Mouse (Mus musculus): ENCODE data around the gene BC051665. TPM values are rescaled to one million over a fixed set of nuclear protein-coding genes. Genes with fewer than 3 reads are reported as not detected.

The BC051665 gene
- polyA plus RNA-seq, 1 experiment from 2014 or later, result not detected

DNA sequence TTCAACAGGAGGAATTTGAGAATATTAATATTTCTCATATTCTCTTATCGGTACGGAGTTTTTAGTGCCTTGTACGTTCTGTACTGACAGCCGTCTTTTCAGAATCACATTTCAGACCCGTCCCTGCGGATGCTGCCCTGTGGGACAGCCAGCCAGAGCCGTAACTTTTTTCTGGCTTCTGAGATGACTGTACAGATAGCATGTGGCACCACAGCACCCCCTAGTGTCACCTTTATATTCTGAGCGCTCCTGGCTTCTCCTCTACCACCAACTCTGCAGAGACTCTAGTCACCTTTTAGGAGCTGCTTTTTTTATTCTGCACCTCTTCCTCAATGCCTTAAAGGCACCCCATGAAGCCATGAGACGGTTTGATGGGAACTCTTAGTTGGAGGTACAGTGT, 47.7 kb downstream of the BC051665 start:
- H3K4me1 ChIP-seq (ENCODE audit: control insufficient read depth, insufficient read depth, low read length), result peaks cover 4% of the 10 kb centered on the region
- peak; percentile 95 for DNase-seq (ENCODE audit: low spot score, missing footprints)
- H3K36me3 ChIP-seq (ENCODE audit: control insufficient read depth, insufficient read depth, low read length), result peaks cover 8% of the 10 kb centered on the region
- no peak overlapping the region for H3K27ac ChIP-seq (ENCODE audit: low read depth, low read length)
- H3K27me3 ChIP-seq (ENCODE audit: control insufficient read depth, insufficient read depth, low read length), result no peaks in the 10 kb centered on the region
- H3K9ac ChIP-seq (ENCODE audit: low read length), result no peak overlapping the region
- no peaks in the 10 kb centered on the region for H3K9me3 ChIP-seq (ENCODE audit: control insufficient read depth, low read length)
- H3K4me3 ChIP-seq (ENCODE audit: low read depth, low read length), result no peak overlapping the region
- WGBS, result 24% methylated on average over 9 of the region's 9 CpGs
- H3K4me2 ChIP-seq, result no peak overlapping the region; the same call in 1 of the 2 replicates
- peak; percentile 78 for ATAC-seq (ENCODE audit: low FRiP score)

DNA sequence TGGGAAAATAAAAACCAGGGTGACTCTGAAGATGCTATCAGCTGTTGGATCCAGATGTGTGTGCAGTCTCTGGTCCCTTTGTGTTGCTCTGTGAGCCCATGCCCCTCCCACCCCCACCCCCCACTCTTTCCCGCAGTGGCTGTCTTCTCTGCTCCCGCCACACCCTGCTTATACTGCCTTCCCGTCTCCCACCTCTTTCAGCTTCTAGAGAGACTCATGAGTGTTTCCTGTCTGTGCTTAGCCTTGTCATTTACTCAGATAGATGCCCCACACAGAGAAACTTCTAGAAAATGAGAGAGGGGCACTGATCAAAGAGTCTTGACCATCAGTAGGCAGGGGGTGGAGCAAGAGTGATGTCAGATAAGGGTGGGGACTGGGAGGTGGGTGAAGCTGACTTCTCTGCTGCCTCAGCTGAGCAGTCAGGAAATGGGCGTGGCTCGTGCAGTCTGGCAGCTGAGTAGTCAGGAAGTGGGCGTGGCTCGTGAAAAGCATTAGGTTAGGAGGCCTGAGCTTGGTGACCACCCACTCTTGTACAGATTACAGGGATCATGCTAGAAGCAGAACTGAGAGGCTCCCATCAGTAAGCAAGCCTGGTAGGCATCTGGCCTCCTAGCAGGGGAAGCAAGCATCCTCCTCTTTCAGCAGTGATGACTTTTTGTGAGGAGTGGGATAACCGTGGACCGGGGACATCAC, 48.4 kb downstream of the BC051665 start:
- ATAC-seq (ENCODE audit: low FRiP score) (peak; percentile 71), DNase-seq (ENCODE audit: low spot score, missing footprints) (peak; percentile 86)
- H3K4me1 ChIP-seq (ENCODE audit: control insufficient read depth, insufficient read depth, low read length), result peaks cover 4% of the 10 kb centered on the region
- no peak overlapping the region for H3K9ac ChIP-seq (ENCODE audit: low read length)
- no peak overlapping the region; the same call in 1 of the 2 replicates for H3K4me2 ChIP-seq
- H3K27ac ChIP-seq (ENCODE audit: low read depth, low read length), result no peak overlapping the region
- no peaks in the 10 kb centered on the region for H3K9me3 ChIP-seq (ENCODE audit: control insufficient read depth, low read length)
- WGBS, result 24% methylated on average over 9 of the region's 9 CpGs
- peaks cover 8% of the 10 kb centered on the region for H3K36me3 ChIP-seq (ENCODE audit: control insufficient read depth, insufficient read depth, low read length)
- no peaks in the 10 kb centered on the region for H3K27me3 ChIP-seq (ENCODE audit: control insufficient read depth, insufficient read depth, low read length)
- H3K4me3 ChIP-seq (ENCODE audit: low read depth, low read length), result no peak overlapping the region

- H3K4me3 ChIP-seq (ENCODE audit: low read depth, low read length), result no peak overlapping the region
- 84% methylated on average over 13 of the region's 13 CpGs for WGBS
- H3K27ac ChIP-seq (ENCODE audit: low read depth, low read length), result no peak overlapping the region
- ATAC-seq (ENCODE audit: low FRiP score) (no peak), DNase-seq (ENCODE audit: low spot score, missing footprints) (peak; percentile 71)
- no peak overlapping the region for H3K4me2 ChIP-seq
- no peaks in the 10 kb centered on the region for H3K27me3 ChIP-seq (ENCODE audit: control insufficient read depth, insufficient read depth, low read length)
- no peak overlapping the region for H3K9ac ChIP-seq (ENCODE audit: low read length)
- H3K4me1 ChIP-seq (ENCODE audit: control insufficient read depth, insufficient read depth, low read length), result peaks cover 4% of the 10 kb centered on the region
- H3K36me3 ChIP-seq (ENCODE audit: control insufficient read depth, insufficient read depth, low read length), result peaks cover 8% of the 10 kb centered on the region
- no peaks in the 10 kb centered on the region for H3K9me3 ChIP-seq (ENCODE audit: control insufficient read depth, low read length)
Observed at GRCm38 (mm10) chr13:60736421-60737105, 49.6 kb downstream of the BC051665 start.

DNA sequence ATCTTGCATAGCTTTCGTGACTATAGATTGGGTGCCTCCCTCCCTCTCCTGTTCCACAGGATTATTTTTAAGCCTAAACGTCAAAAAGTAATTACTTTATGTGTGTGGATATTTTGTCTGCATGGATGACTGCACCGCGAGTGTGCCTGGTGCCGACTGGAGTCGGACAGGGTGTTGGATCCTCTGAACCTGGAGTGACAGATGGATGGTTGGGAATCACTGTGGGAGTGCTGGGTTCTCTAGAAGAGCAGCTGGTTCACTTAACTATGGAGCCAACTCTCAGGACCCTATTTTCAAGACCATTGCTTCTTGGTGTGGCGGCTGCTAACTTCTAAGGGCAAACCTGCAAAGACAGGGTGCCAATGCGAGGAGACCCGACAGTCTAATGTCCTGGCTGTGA, 50.9 kb downstream of the BC051665 start:
- DNase-seq (ENCODE audit: low spot score, missing footprints) (peak; percentile 31), ATAC-seq (ENCODE audit: low FRiP score) (no peak)
- no peak overlapping the region for H3K27ac ChIP-seq (ENCODE audit: low read depth, low read length)
- no peaks in the 10 kb centered on the region for H3K27me3 ChIP-seq (ENCODE audit: control insufficient read depth, insufficient read depth, low read length)
- H3K36me3 ChIP-seq (ENCODE audit: control insufficient read depth, insufficient read depth, low read length), result peaks cover 8% of the 10 kb centered on the region
- no peak overlapping the region for H3K4me3 ChIP-seq (ENCODE audit: low read depth, low read length)
- no peaks in the 10 kb centered on the region for H3K9me3 ChIP-seq (ENCODE audit: control insufficient read depth, low read length)
- no peak overlapping the region for H3K9ac ChIP-seq (ENCODE audit: low read length)
- no peak overlapping the region for H3K4me2 ChIP-seq
- WGBS, result 92% methylated on average over 9 of the region's 9 CpGs
- peaks cover 4% of the 10 kb centered on the region for H3K4me1 ChIP-seq (ENCODE audit: control insufficient read depth, insufficient read depth, low read length)

Other genes with a start within 250 kb of the BC051665 start
- gene Dapk1, start 184.4 kb downstream of the BC051665 start, polyA plus RNA-seq (2014; fragmentation: Nextera tagmentation; extraction: Ambion mirVana), result 15.2 and 17.2 TPM in 2 replicates
- not detected in 2 replicates for gene Ctsll3, start 16.5 kb upstream of the BC051665 start, polyA plus RNA-seq (2014; fragmentation: Nextera tagmentation; extraction: Ambion mirVana)
- gene 4930486L24Rik, start 78.1 kb upstream of the BC051665 start, polyA plus RNA-seq (2014; fragmentation: Nextera tagmentation; extraction: Ambion mirVana), result not detected in 2 replicates
- gene Gm49392, start 110.5 kb upstream of the BC051665 start, polyA plus RNA-seq (2014; fragmentation: Nextera tagmentation; extraction: Ambion mirVana), result 0.16 TPM in 1 of 2 replicates, not detected in the other
- gene Ctla2b, start 111.1 kb upstream of the BC051665 start, polyA plus RNA-seq (2014; fragmentation: Nextera tagmentation; extraction: Ambion mirVana), result 2.2 and 2.3 TPM in 2 replicates
- not detected in 2 replicates for gene Tpbpb, start 118.5 kb upstream of the BC051665 start, polyA plus RNA-seq (2014; fragmentation: Nextera tagmentation; extraction: Ambion mirVana)
- not detected in 2 replicates for gene Gm49393, start 149.2 kb upstream of the BC051665 start, polyA plus RNA-seq (2014; fragmentation: Nextera tagmentation; extraction: Ambion mirVana)
- gene Gm49391, start 150.2 kb upstream of the BC051665 start, polyA plus RNA-seq (2014; fragmentation: Nextera tagmentation; extraction: Ambion mirVana), result 0.76 and 1.7 TPM in 2 replicates
- 14.6 and 17.7 TPM in 2 replicates for gene Ctla2a, start 150.3 kb upstream of the BC051665 start, polyA plus RNA-seq (2014; fragmentation: Nextera tagmentation; extraction: Ambion mirVana)
- gene Tpbpa, start 155.6 kb upstream of the BC051665 start, polyA plus RNA-seq (2014; fragmentation: Nextera tagmentation; extraction: Ambion mirVana), result not detected in 2 replicates
- gene Ctsj, start 219.6 kb upstream of the BC051665 start, polyA plus RNA-seq (2014; fragmentation: Nextera tagmentation; extraction: Ambion mirVana), result not detected in 2 replicates